Mouse (Mus musculus) heart, adult 2 months (tissue): ENCODE measurements around the gene Kcnq1.

ENCODE experiments used
- CTCF ChIP-seq: fragments of 200-600 bp; IDR thresholded peaks from 2 replicates; pipeline ENCODE4 v1.8.1; 2022; ENCODE audit warnings: antibody characterized with exemption, mild to moderate bottlenecking, moderate library complexity
- EP300 ChIP-seq: fragments of 200-500 bp; IDR thresholded peaks from 2 replicates; pipeline ENCODE4 v1.6.1; 2011; ENCODE audit warnings: low read depth, low read length, control low read depth; ENCODE audit not compliant: insufficient read depth
- POLR2A ChIP-seq: fragments of 200-500 bp; IDR thresholded peaks from 2 replicates; pipeline ENCODE4 v1.6.1; 2011; ENCODE audit warnings: mild to moderate bottlenecking, low read depth, low read length, control low read depth; ENCODE audit not compliant: insufficient read depth

DNA sequence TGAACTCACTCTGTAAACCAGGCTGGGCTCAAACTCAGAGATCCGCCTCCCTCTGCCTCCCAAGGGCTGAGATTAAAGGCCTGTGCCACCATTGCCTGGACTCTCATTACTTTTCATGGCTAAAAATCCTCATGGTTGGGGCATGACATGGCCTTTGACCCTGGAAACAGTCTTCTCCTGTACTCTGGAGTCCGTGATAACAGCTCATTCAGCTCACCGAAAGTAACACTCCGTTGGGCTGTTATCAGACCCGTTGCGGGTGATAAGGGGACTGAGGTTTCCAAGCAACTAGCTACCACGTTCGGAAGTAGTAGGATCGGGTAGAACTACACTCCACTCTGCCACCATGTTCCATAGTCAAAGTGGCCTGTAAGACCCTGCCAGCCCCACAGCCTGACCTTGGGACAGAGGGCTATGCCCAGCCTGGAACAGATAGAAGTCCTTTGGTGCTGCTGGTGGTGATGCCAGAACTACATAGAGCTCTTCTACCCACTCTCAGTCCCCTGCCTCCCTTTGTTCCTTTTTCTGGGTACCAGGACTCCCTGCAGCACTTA is 48.4 kb upstream of the Kcnq1 start:
- TF ChIP-seq CTCF (no peak), POLR2A (no peak), EP300 (no peak)
